Mouse (Mus musculus) forebrain, embryonic 10.5 days (tissue): ENCODE results near the gene Brd7. TPM values are rescaled to one million over a fixed set of nuclear protein-coding genes. Genes with fewer than 3 reads are reported as not detected.

ENCODE experiments used
- DNase-seq: peaks from one replicate; pipeline ENCODE4 v3.0.0-alpha.2; 2017; ENCODE audit warnings: low spot score; ENCODE audit errors: extremely low spot score
- H3K27ac ChIP-seq: fragments of 300-500 bp; sonication (generic); 2 replicates; pipeline ENCODE4 v1.5.1; 2016; ENCODE audit warnings: mild to moderate bottlenecking
- H3K27me3 ChIP-seq: fragments of 300-500 bp; sonication (generic); 2 replicates; pipeline ENCODE4 v1.6.1; 2016; ENCODE audit warnings: mild to moderate bottlenecking; ENCODE audit not compliant: poor library complexity, severe bottlenecking
- H3K36me3 ChIP-seq: fragments of 300-500 bp; sonication (generic); replicated peaks from 2 replicates; pipeline ENCODE4 v1.6.1; 2016; ENCODE audit warnings: mild to moderate bottlenecking, moderate library complexity
- H3K4me1 ChIP-seq: fragments of 300-500 bp; sonication (generic); 2 replicates; pipeline ENCODE4 v1.6.1; 2016
- H3K4me3 ChIP-seq: fragments of 300-500 bp; sonication (generic); 2 replicates; pipeline ENCODE4 v1.5.1; 2016; ENCODE audit warnings: mild to moderate bottlenecking, moderate library complexity
- H3K9me3 ChIP-seq: fragments of 300-500 bp; sonication (generic); 2 replicates; pipeline ENCODE4 v1.6.1; 2016; ENCODE audit warnings: mild to moderate bottlenecking, moderate library complexity
- WGBS: fragments of 180-500 bp; shearing (Covaris S2); methylation state at CpG from one replicate; pipeline ENCODE4 v1.1.7; 2016; 5-methylcytosine and 5-hydroxymethylcytosine counted together
- polyA plus RNA-seq: library from polyadenylated mRNA; unstranded; fragments of >200 nt; fragmentation: Nextera tagmentation; extraction: Ambion mirVana; gene quantifications from 2 replicates; pipeline ENCODE4 v1.2.1, GENCODE M21; 2016

The Brd7 gene
- polyA plus RNA-seq, 1 experiment from 2014 or later, result 78.7 TPM

- H3K4me1 ChIP-seq, result peaks cover 28% of the 10 kb centered on the region
- H3K9me3 ChIP-seq, result no peaks in the 10 kb centered on the region
These were observed 61.9 kb downstream of the Brd7 start for GRCm38 (mm10) chr8:88299907-88300603.

GRCm38 (mm10) chr8:88298733-88299103, 63.3 kb downstream of the Brd7 start:
- H3K27ac ChIP-seq, result no peak overlapping the region
- no peak overlapping the region for H3K4me3 ChIP-seq
- H3K27me3 ChIP-seq, result no peaks in the 10 kb centered on the region
- H3K9me3 ChIP-seq, result no peaks in the 10 kb centered on the region
- 86% methylated on average over 10 of the region's 10 CpGs for WGBS
- no peak for DNase-seq
- no peaks in the 10 kb centered on the region for H3K36me3 ChIP-seq
- peaks cover 28% of the 10 kb centered on the region for H3K4me1 ChIP-seq

More at GRCm38 (mm10) chr8:88299907-88300603, 61.9 kb downstream of the Brd7 start:
- no peaks in the 10 kb centered on the region for H3K27me3 ChIP-seq
- WGBS, result 85% methylated on average over 10 of the region's 10 CpGs
- H3K36me3 ChIP-seq, result no peaks in the 10 kb centered on the region
- H3K4me3 ChIP-seq, result 0 out of 2 replicates have a peak overlapping the region, but pooled peaks have one; percentile 19
- H3K27ac ChIP-seq, result peak overlapping the region; percentile 61
- DNase-seq, result no peak

DNA sequence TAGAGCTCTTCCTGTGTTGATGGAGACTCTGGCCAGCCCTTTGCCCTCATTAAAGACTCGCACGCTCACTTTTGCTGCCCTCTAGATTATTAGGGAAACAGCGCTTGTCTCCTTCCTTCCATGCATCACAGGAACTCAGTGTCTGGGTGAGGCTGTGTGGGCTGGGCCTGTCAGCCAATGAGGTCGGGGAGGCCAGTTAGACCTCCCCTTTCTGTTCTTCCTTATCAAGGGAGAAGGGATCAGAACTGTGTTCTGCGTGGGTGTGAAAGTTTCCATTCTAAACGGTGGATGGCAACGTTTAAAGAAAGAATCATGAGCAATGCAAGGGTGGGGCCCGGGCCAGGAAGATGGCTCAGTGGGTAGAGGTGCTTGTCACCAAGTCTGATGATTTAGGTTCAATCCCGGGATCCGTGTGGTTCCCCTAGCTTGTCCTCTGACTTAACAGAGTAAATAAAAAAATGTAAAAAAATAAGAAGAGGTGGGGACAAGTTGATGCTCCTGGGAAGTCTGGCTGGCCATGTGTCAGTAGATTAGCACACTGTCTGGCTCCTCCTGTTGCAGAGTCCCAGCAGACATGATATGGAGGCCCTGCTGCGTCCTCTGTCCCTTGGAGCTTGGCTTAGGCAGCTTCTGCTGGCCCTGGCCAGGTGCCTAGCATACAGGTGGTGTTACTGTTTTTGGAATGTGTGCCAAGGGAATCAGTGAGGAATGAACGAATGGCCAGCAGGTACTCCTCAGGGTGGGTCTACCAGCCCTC, 63.8 kb downstream of the Brd7 start:
- H3K36me3 ChIP-seq, result no peaks in the 10 kb centered on the region
- H3K4me3 ChIP-seq, result no peak overlapping the region
- no peaks in the 10 kb centered on the region for H3K27me3 ChIP-seq
- peaks cover 28% of the 10 kb centered on the region for H3K4me1 ChIP-seq
- WGBS, result 70% methylated on average over 12 of the region's 12 CpGs
- no peaks in the 10 kb centered on the region for H3K9me3 ChIP-seq
- H3K27ac ChIP-seq, result no peak overlapping the region
- DNase-seq, result no peak

DNA sequence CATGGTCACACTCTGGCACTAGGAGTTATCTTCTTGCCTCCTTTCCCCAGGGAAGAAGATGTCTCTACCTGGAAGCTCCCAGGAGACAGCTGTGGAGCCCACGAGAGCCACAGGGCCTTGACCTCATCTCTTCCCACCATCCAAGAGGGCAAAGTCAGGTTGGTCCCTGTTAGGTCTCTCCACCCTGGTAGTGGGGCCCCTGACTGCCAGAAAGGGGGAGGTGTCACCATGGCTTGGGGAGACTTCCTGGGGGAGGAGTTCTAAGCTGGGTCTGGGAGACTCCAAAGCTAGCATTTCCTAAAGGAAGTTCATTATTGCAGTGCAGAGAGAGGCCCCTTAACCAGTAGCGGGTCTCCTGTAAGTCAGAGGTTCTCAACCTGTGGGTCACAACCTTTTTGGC, 67.0 kb downstream of the Brd7 start:
- no peak for DNase-seq
- WGBS, result 87% methylated on average over 2 of the region's 2 CpGs
- Histone ChIP-seq H3K4me1 (peaks cover 10% of the 10 kb centered on the region; the same call in 1 of the 2 replicates), H3K36me3 (no peaks in the 10 kb centered on the region), H3K27me3 (no peaks in the 10 kb centered on the region), H3K27ac (no peak overlapping the region), H3K9me3 (no peaks in the 10 kb centered on the region), H3K4me3 (no peak overlapping the region)

DNA sequence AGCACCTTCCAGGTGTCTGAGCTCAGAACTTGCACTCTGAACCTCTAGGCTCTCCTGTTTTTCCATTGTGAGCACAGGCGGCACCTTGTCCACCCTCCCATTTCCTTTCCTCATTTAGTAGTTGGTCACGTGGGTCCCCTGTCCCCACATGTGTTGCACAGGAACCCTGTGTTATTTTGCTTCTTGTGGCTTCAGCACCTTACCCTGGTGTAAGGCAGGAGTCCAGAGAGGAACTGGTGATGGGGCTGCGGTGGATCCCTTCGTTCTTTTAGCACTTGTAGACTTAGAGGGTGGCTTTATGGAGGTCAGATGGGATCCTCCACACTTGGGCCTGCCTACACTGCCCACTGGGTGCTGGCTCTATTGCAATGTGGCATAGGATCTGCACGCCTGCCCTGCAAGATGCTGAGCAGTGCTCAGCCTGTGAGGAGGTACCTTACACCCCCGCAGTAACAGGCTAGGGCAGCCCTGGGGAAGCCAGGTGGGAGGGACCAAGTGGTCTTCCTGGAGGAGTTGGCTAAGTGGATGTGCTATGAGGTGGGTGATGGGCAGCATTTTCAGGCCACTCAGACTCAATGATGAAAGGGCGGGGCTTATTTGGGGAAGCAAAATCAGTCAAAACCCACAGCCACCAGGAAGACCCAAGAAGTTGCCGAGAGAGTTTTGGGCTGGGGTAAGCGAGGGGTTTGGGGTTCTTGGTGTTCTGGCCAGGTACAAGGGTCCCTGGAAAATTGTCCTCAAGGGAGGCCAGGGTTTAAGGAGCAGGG, 68.2 kb downstream of the Brd7 start:
- H3K9me3 ChIP-seq, result no peaks in the 10 kb centered on the region
- no peak for DNase-seq
- WGBS, result 92% methylated on average over 9 of the region's 9 CpGs
- no peaks in the 10 kb centered on the region for H3K27me3 ChIP-seq
- no peak overlapping the region for H3K27ac ChIP-seq
- H3K4me3 ChIP-seq, result no peak overlapping the region
- peaks cover 12% of the 10 kb centered on the region; the same call in 1 of the 2 replicates for H3K4me1 ChIP-seq
- H3K36me3 ChIP-seq, result no peaks in the 10 kb centered on the region

DNA sequence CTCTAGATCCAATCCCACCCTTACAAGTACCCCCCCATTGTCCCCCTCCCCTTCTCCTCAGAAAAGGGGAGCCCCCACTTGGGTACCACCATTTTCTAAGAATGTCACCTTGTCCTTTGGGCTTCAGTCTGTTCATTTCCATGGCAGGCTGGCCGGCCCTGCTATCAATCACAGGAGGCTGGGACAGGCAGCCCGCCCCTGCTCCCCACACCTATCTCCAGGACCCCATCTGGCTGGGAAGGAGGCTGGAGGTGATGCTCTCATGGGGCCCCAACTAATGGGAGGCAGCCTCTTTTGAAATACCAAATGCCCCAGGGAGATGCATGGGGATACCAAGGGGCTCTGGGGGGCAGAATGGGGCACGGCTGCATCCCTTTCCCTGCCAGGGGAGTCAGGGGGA, 69.1 kb downstream of the Brd7 start:
- Histone ChIP-seq H3K27ac (no peak overlapping the region), H3K27me3 (no peaks in the 10 kb centered on the region), H3K36me3 (no peaks in the 10 kb centered on the region), H3K4me3 (no peak overlapping the region), H3K9me3 (no peaks in the 10 kb centered on the region), H3K4me1 (peaks cover 9% of the 10 kb centered on the region; the same call in 1 of the 2 replicates)
- DNase-seq, result no peak
- WGBS, result 92% methylated on average over 3 of the region's 3 CpGs

DNA sequence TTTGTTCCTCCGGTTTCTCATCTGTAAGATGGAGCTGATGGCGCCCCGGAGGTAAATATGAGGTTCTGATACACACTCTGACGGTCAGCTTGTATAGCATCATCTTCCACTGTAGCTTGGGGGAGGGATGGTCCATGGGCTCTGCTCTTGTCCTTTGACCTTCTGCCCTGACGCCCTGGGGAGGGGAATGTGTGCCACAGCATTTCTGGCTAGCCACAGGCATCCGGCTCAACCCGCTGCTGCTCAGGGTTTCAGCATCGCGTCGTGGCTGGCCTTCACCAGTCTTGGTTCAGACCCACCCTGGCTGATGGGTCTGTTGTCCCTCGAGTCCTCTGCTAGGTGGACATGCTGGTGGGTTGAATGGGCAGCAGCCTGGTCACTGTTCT, 70.7 kb downstream of the Brd7 start:
- no peak for DNase-seq
- H3K9me3 ChIP-seq, result no peaks in the 10 kb centered on the region
- H3K27ac ChIP-seq, result no peak overlapping the region
- H3K4me1 ChIP-seq, result 0 out of 2 replicates have a peak, but pooled peaks cover 5% of the 10 kb centered on the region
- H3K4me3 ChIP-seq, result no peak overlapping the region
- no peaks in the 10 kb centered on the region for H3K27me3 ChIP-seq
- 89% methylated on average over 11 of the region's 11 CpGs for WGBS
- H3K36me3 ChIP-seq, result no peaks in the 10 kb centered on the region

GRCm38 (mm10) chr8:88290326-88291304, 71.4 kb downstream of the Brd7 start:
- no peak for DNase-seq
- no peak overlapping the region for H3K27ac ChIP-seq
- H3K27me3 ChIP-seq, result no peaks in the 10 kb centered on the region
- WGBS, result 88% methylated on average over 13 of the region's 13 CpGs
- no peak overlapping the region for H3K4me3 ChIP-seq
- H3K9me3 ChIP-seq, result no peaks in the 10 kb centered on the region
- no peaks in the 10 kb centered on the region for H3K36me3 ChIP-seq
- peaks cover 6% of the 10 kb centered on the region; the same call in 1 of the 2 replicates for H3K4me1 ChIP-seq

DNA sequence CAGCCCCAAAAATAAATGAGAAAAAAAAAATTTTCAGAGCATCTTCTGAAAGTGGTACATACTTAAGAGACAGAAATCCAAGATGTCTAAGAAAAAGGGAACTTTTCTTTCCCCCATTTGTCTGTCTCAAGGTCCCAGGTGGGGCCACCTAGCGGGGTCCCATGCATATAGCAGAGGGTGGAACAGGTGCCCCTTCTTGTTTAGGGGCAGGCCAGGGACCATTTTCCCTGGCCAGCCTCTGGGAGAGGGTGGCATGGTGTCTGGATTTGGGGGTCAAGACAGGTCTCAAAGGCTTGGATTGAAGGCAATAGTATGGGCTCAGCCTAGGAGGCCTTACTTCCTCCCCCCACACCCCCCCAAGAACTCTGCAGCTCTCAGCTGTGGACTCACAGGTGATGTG, 72.1 kb downstream of the Brd7 start:
- Histone ChIP-seq H3K27me3 (no peaks in the 10 kb centered on the region), H3K4me3 (no peak overlapping the region), H3K27ac (no peak overlapping the region), H3K9me3 (no peaks in the 10 kb centered on the region), H3K36me3 (no peaks in the 10 kb centered on the region), H3K4me1 (peaks cover 14% of the 10 kb centered on the region; the same call in 1 of the 2 replicates)
- DNase-seq, result no peak
- WGBS, result 59% methylated on average over 1 of the region's 1 CpGs

DNA sequence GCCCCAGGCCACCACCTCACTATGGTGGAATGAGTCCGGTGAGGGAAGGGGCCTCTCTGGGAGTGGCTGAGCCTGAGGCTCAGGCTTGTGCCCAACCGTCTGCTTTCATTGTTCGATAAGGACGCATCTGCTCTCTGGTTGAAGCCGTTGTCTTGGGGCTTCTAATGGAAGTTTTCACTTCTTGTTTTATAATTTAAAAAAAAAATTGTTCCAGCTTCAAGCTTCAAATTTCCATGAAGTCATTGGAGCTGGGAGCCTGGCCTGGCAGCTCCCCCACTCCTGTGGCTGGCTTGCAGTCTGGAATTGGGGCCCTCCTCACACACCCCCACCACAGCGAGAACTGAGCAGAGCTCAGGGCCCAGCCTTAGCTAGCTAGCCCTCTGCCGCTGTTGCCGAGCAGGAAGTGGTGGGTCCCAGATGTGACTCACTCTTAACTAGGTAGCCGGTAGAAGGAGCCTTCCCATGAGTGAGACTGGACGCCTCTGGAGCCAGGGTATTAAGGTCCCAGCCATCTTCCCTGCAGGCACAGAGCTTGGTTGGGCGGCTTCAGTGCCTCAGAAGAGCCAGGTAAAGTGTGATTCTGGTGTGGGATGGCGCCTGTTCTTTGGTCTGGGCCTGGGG, 73.3 kb downstream of the Brd7 start:
- no peak for DNase-seq
- 75% methylated on average over 12 of the region's 12 CpGs for WGBS
- H3K27ac ChIP-seq, result peak overlapping the region; percentile 62

DNA sequence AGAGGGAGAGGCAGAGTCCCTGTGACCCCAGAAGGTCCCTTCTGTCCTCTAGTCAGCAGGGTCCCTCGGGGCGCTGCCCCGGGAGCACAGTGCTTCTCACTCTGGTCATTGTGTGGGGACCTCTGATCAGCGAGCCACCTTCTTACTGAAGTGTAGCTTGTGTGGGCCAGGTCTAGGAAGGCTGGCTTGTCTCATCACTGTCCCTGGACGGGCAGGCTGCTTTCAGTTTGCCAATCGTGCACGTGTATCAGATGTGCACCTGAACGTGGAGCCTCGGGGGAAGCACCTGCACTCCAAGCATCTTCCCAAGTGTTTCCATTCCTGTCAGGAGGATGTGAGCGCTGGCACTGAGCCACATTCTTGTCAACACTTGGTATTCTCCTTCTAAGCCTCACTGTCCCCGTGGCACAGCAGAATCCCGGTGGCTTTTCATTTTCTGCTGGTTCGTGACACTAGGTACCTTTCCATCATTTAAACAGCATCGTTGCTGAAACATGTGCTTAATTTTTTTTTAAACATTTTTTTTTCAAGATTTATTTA, 75.5 kb downstream of the Brd7 start:
- Histone ChIP-seq H3K27me3 (no peaks in the 10 kb centered on the region), H3K4me3 (no peak overlapping the region), H3K36me3 (no peaks in the 10 kb centered on the region), H3K4me1 (peaks cover 33% of the 10 kb centered on the region), H3K9me3 (no peaks in the 10 kb centered on the region), H3K27ac (no peak overlapping the region)
- WGBS, result 93% methylated on average over 14 of the region's 14 CpGs
- DNase-seq, result no peak

More for the DNA sequence above, 73.3 kb downstream of the Brd7 start:
- H3K36me3 ChIP-seq, result no peaks in the 10 kb centered on the region
- no peaks in the 10 kb centered on the region for H3K27me3 ChIP-seq
- H3K4me3 ChIP-seq, result no peak overlapping the region
- H3K9me3 ChIP-seq, result no peaks in the 10 kb centered on the region
- H3K4me1 ChIP-seq, result peaks cover 19% of the 10 kb centered on the region; the same call in 1 of the 2 replicates
